Mouse (Mus musculus): Measurements from ENCODE around the gene Spry2. TPM values are rescaled to one million over a fixed set of nuclear protein-coding genes. Genes with fewer than 3 reads are reported as not detected.

The Spry2 gene
- total RNA-seq, 2 experiments from 2014 or later, result 34.6 to 35.7 TPM

DNA sequence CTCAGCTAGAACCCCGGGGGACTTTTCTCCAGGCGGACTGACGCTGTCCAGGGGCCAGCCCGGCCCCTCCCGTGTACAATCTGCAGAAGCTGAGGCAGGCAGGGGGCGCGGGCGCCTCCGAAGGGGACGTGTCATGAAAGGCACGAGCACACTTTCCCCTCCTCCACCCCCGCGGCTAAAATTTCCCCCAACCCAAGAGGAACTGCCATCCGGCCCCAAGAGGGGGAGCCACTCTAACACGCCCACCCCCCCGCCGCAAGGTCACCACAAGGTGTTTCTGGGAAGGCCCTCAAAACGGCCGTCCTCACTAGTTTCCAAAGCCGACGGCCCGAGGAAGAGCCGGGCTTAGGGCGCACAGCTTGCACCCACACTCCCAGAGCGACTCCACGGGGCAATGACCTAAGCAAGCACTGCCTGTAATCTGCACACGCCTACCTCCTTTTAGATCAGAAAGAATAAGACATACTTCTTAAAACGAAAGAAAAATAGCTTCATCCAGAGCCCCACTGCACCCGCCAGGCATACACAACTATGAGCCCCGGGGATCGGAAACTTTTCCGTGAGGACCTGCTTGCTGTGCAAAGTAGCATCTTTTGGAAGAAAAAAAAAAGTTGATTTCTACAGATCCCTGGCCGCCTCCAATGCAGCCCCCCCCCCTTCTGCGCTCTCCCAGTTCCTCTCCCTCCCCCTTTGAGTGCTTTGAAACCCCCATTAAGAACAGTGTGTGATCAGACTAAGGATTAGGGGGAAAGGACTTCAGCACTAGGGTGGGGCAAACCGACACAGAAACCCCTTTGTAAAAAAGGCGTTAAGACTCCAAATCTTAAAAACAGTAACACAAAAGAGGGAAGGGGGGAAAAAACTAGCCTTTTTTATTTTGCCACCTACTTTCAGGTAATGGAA lies 1.4 kb downstream of the Spry2 start:
- intact Hi-C loops (cut with DNase I), result loop anchor here (5.0 kb wide), 5 partner anchors 73 to 583 kb away; no protein-coding TSS in a partner anchor
- peak; percentile 66 to 68 for DNase-seq

DNA sequence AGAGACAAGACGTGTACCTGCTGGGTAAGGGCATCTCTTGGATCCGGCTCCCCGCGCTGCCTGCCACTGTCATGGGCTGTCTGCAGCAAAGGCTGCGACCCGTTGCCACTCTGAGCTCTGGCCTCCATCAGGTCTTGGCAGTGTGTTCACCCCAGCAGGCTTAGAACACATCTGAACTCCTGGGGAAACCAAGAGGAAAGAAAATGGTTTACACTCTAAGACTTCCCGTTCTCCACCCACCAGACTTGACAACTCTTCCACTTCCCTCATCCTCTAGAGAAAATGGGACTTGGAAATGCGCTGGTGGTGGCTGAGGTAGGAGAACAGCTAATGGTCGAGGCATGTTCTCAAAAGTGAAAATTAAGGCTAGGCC lies 3.0 kb downstream of the Spry2 start:
- DNase-seq, result peak in 1 of 2 experiments; percentile 42
- intact Hi-C loops (cut with DNase I), result loop anchor here (5.0 kb wide), 1 partner anchor 71 kb away; no protein-coding TSS in a partner anchor

DNA sequence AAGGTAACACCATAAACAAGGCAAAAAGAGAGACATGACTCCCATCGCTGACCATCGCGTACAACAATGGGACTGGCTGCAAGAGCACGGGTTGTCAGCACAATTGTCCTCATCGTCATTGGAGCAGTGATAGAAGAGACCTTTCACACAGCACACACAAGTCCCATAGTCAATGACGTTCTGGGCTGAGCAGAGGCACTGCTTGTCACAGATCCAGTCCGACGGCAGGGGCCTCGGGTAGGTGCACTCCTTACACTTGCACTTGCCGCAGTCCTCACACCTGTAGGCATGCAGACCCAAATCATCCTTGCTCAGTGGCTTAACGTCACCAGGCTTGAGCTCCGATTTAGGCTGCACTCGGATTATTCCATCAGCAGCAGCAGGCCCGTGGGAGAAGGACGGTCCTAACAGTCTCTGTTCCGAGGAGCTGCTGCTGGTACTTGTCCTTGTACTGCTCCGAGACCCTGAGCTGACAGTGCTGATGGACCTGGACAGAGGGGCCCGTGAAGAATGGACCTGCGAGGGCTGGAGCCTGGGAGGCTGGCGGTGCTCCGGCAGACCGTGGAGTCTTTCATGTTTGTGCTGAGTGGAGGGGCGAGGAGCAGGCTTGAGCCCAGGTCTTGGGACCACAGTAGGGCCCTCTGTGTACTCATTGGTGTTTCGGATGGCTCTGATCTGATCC lies 3.5 kb downstream of the Spry2 start:
- DNase-seq, result peak; percentile 29 to 42
- intact Hi-C loops (cut with DNase I), result loop anchor here (5.0 kb wide), 1 partner anchor 71 kb away; no protein-coding TSS in a partner anchor

DNA sequence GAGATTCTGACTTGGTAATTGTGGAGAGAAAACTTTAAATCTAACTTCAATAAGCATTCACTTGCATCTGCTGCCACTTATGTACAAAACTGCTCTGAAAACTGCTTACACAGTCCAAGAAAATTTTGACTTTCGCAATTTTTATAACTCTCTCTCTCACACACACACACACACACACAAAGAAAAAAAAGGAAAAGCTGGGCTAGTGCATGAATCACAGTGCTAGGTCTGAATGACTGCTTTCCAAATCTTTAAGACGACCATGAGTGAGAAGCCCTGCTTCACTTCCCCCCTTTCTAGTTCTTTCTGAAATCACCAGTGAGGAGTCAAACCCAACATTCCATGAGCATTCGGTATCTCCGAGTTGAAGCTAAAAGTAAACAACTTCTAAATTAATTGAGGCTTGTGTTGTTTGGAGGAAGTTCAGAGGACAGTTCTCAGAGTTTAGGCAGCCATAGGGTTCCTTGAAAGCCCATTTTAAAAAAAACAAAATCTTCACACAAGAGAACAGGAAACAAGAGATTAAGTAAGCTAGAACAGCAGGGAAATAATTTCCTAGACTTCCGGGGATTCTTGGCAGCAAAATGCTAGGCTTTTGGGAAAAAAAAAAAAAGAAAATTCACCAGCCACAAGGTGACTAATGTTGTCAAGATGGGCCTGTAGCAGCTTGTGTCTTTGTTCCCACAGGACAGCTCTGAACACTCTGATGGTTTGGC lies 5.9 kb downstream of the Spry2 start:
- intact Hi-C loops (cut with DNase I), result loop anchor here (5.0 kb wide), 1 partner anchor 68 kb away; no protein-coding TSS in a partner anchor
- DNase-seq, result no peak

DNA sequence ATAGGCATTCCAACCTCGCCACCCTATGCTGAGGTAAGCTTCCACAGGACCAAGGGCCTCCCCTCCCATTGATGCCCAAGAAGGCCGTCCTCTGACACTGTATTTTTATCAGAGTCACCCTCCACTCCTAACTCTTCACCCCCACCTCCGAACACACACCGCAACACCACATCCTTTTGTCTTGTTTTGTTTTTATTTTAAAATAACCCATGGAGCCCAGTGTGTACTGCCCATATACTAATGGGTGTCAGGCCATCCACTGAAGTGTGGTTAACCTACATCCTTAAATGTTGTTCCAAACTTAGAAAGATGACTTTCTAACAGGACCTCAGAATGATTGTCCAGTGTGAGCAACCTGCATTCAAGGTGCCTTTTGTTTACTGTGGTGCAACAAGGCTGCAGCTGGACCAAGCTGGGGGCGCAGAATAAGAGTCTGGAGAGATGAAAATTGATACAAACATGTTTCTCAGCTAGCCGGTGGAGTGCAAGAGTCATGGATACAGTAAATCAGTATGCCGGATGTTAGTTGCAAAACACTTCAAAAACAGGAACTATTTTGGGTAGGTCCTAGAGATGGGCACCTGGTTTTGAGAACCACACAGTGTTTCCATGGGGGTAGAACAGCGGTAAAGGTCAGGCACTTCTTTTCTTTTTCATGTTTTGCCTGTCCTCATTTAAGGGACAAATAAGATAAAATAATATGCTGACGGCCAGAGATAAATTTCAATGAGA lies 9.8 kb downstream of the Spry2 start:
- no peak for DNase-seq
- intact Hi-C loops (cut with DNase I), result no loop called here

DNA sequence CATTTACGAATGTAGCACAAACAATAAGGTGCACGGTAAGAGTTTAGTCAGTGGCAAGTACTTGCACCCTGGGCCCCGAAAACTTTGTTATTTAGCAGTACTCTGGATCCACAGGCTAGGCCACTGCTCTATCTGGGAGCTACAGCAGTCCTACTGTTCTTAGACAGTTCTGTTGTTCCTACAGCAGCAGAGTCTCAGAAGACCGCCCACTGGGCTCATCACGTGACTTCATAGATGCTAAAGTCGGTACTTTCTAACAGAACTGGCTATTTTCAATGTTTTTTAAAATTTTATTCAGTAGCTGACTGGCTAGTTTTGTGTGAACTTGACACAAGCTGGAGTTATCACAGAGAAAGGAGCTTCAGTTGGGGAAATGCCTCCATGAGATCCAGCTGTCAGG lies 11.4 kb downstream of the Spry2 start:
- intact Hi-C loops (cut with DNase I), result no loop called here

DNA sequence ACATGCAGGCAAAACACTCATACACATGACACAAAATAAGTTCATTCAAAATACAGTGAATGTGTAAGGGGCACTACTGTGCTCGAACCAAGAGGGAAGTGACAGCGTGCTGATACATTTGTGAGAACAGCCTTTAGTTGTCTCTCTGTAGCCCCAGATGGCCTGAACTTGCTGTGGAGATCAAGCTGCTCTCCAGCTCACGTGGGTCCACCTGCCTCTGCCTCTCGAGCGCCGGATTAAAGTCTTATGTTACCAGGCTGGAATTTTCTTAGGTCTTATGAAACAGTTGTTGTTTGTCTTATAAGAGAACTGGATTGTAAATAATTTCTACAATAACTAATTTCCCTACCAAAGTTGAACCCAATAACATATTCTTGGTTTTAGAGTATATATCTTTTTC lies 13.4 kb downstream of the Spry2 start:
- no peak for DNase-seq
- intact Hi-C loops (cut with DNase I), result no loop called here

More for the DNA sequence above, 11.4 kb downstream of the Spry2 start:
- no peak for DNase-seq

DNA sequence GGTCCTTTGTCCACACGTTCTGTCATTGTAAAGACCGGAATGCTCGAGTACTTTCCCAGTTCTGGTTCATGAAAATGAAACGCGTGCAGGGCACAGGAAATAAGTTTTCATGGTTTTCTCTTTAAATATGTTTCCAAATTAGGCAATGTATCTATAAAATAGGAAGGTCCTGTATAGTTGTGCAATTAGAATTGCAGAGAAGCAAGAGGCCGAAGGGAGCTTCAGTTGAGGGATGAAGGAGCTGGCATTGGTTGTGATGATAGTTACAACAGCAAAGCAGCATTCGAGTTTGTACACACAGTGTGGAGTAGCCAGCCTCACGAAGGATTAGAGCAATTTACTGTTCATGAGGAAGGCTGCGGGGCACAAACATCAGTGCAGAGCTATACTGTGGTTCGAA lies 18.3 kb downstream of the Spry2 start:
- intact Hi-C loops (cut with DNase I), result no loop called here
- DNase-seq, result no peak

DNA sequence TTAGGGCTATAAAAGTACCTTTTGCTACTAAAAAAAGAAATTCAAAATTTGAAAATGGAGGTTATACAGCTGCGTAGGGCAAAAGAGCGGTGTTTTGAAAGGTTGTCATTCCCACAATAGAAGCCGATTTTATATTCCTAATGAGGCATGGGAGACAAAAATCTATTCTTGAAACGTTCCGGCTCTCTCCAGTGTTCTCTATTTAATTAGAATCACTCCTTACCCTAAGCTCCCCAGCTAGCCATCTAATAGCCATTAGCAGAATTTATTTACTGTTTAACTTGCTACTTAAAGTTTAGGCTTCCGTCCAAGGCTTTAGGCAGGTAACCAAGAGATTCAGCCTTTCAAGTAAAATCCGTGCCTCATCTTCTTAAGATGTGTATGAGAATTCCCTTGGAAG lies 20.2 kb downstream of the Spry2 start:
- intact Hi-C loops (cut with DNase I), result no loop called here

DNA sequence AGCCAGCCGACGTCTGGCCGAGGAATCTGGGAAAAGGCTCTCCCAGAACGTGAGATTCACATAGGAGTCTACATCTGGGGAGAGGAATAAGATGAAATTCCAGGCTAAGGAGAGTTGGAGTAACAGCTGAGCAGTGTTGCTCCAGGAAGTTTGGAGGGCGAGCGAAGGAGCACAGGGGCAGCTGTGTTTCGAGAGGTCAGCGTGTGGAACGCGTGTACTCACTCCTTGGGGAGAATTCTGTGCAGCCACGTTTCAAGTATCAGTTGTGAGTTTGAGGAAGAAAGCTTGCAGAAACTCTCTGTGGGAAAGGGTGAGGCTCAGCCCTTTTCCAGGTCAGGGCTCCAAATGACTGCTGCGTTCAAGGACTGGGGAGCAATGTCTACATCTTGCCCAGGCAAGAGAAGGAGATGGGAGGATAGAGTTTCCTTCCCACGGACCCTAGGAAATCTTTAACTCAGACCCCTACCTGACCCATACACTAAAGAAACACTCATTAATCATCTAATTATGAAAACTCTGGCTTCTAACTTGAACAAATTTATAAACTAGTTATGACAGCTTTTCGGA lies 26.2 kb downstream of the Spry2 start:
- peak; percentile 18 to 26 for DNase-seq

More for the DNA sequence above, 20.2 kb downstream of the Spry2 start:
- no peak for DNase-seq

DNA sequence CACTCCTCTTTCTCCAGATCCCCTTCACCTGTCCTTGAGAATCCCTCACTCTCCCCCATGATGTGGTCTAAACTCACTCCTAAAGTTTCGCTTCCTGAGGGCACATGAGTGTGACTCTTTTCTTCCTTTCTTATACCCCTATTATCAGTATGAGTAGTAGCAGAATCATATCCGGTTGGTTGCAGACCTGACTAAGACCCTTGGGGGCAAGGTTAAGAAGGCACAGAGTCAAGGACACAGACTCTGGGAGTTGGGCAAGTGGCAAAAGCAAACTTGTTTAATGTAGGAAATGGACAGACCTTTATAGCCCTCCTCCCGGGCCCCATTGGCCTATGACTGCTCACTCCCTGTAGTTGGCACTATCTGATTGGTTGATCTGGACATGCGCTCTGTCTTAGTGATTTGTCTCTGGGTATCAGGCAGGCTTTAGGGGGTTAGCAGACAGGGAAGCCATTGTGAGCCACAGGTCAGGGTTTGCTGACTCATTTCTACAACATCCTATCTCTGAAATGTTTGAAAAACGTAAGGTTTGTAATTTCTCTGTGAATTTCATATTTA lies 31.2 kb downstream of the Spry2 start:
- intact Hi-C loops (cut with DNase I), result no loop called here
- DNase-seq, result no peak

More for the DNA sequence above, 26.2 kb downstream of the Spry2 start:
- intact Hi-C loops (cut with DNase I), result no loop called here

DNA sequence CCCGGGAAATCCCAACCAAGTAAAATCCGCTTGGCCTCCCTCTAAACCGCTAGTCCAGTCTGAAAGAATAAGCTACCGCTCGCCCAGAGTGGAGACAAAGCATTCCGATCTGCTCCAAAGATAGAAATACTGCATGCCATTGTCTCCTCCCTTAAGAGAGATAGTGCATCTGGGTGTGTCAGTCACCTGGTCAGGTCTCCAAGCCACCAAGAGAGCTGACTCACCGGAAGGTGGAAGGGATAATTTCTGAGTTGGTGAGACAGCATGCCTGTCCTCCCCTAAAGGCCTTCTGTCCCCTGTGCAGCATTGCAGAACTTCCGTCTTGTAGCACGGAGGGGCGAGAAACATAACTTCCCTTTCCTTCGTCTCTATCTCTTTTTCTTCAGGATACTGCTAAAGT lies 34.4 kb downstream of the Spry2 start:
- intact Hi-C loops (cut with DNase I), result no loop called here
- no peak for DNase-seq

DNA sequence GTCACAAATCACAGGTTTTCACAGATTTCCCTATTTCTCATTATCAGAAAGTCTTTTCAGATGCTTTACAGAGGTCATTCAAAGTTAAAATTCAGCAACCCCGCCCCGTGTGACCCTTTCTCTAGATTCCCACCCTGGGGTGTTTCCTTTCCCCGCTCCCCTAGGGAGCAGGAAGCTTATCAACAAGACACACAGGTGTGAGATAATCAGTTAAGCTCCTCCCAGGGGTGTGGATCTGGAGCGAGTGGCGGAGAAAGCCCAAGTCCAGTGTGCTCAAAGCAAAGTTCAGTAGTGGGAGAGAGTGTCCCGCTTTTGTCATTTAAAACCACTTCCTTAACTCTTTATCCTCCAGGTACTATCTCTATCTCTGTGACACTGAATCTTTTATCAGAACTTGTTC lies 35.7 kb downstream of the Spry2 start:
- intact Hi-C loops (cut with DNase I), result no loop called here
- DNase-seq, result no peak

DNA sequence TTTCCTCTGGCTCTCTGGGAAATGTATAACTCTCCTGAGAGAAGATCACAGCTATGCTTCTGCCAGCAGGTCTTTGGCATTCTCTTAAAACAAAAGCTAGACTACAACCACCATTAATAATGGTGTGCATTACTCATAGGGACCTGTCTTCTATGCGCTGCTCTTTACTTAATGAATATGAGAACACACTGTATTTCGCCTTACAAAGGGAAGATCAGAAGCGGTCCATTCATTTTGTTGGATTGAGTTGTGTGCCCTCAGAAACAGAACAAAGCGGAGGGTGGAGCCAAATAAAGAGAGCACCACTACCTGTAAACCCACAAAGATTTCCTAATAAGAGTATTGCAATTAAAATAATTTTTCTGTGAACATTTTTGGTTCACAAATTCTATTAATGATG lies 36.3 kb downstream of the Spry2 start:
- intact Hi-C loops (cut with DNase I), result no loop called here
- no peak for DNase-seq

DNA sequence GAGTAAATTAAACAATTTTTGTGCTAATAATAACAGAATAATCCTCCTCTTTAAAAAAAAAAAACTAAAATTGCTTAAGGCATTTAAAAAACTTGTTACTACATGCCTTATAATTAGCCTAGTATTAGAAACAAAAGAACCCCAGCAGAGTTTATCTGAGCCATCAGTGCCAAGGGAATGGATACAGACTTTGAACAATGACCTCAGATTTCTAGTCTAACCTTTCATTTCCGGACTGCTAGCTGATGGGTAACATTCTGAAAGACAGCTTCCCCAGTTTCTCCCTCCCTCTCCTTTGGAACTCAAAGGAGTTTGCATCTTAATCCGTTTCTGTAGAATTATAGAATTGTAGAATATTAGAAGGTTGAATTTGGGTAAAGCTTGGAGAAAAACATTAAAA lies 36.7 kb downstream of the Spry2 start:
- no peak for DNase-seq
- intact Hi-C loops (cut with DNase I), result no loop called here

DNA sequence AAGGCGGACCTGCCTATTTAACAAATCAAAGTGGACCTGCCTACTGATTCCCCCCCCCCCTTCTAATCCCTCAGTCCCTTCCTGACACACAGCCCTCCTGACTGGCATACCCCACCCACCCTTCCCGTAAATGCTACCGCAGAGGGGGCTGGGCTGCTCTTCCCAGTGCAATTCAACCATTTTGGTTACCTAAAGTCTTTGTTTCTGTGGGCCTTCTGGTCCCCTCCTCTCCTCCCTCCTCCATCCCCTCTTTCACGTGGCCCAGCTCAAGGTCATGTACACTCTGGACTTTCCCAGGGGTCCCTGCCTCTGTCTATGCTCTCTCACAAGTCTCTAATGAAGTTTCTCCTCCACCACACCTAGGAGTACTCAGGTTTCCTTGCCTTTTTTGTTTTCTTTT lies 37.3 kb downstream of the Spry2 start:
- DNase-seq, result no peak
- intact Hi-C loops (cut with DNase I), result no loop called here

DNA sequence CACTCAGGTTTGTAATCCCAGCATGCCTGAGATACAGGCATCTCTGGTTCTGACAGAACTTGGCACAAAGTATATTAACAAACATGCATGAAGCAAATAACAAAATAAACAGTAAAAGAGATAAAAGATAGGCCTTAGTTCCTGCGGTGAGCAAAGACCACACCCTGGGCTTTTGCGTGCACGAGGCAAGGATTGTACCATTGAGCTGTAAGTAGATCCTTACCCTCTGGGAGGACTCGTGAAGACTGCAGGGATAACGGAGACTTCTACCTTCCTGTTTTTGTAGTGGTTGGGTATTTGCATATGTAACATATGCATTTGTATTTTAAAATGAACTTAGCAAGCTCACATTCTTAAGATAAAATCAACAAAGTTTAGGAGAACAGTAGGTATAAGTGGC lies 37.7 kb downstream of the Spry2 start:
- DNase-seq, result no peak
- intact Hi-C loops (cut with DNase I), result no loop called here

DNA sequence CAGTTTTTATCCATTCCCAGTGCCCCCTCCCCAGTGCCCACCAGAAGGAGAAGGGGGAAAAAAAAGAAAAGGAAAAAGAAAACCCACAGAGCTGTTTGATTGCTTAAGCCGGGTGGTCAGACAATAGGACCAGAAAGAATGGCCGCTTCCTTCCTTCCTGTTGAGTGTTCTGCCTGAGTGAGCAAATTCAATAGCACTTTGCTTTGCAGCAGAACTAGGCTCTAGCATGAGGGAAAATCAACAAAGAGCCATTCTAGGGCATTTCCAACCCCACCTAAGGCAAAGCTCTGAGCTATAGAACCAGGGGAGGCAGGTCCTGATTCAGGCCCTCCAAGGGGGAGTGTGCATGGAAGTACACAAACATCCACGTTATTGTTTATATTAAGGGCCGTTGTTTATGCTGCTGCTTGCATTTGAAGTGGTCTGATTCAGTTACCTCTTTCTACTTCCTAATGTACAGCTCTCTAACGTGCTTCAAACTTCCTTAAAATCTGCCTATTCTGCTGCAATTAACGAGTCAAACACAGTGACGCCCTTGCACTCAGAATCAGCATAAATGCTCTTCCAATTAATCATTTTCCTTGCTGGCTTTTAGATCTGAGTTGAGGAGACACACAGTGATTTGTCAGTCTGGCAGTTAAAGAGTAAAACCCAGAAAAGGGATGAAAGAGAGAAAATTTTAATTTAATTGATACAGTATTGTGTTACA lies 45.1 kb downstream of the Spry2 start:
- intact Hi-C loops (cut with DNase I), result no loop called here
- no peak for DNase-seq
